Mouse (Mus musculus): ENCODE data around the gene Xpc.
"Not testable (repeated sequence)": the region's sequence is repeated elsewhere in the genome, so short reads cannot be mapped to it uniquely, and the experiment has no call there.

Gene Xpc

DNA sequence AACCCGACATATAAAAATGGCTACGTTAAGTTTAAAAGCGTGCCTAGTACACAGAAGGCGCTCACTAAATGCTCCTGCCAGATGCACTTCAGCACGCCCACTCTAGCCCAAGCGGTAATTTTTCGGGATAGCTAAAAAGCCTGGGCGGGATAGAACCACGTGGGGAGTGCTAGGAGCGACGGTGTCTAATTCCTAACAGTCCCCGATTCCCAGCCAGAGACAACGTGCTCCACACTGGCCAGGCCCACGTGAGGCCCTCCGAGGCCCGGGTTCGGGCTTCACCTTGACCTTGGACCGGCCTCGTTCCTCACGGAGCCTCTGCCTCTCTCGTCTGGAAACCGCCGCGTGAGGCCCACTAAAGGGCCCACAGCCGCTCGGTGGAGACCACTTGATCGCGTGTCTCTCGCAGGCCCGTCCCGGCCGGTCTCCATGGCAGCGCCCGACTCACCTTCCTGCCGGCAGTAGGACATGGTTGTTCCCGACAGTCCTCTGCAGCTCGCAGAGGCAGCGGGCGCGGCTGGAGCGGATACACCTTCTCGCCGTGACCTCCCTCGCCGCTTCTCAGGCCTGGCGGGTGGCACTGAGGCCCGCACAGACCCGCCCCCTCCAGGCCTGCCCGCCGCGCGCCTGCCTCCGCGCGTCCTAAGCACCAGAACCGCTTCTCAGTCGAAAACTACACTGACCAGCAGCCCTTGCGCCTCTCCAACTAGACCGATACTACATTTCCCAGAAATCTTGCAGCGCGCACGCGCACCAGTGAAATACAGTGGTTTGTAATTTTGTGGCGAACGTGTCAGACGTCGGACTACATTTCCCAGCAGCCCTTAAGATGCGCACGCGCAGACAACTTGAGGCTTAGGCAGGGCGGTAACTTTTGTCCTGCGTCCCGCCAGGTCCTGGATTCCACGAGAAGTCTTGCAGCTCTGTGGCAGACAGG lies 42.6 kb downstream of the Xpc start, which contains the start of the genes Chchd4 and Tmem43:
Gene Chchd4, minus strand, starts transcription at position 679 of the 937 bp plus-strand sequence.
Gene Tmem43, plus strand, starts transcription at position 836 of the 937 bp plus-strand sequence.
- DNase-seq (ENCODE audit: low spot score in 2 of 2), result peak; percentile 99 to 100

GRCm38 (mm10) chr6:91472319-91472718 lies 43.4 kb downstream of the Xpc start:
- no peak for DNase-seq (ENCODE audit: low spot score in 2 of 2)

DNA sequence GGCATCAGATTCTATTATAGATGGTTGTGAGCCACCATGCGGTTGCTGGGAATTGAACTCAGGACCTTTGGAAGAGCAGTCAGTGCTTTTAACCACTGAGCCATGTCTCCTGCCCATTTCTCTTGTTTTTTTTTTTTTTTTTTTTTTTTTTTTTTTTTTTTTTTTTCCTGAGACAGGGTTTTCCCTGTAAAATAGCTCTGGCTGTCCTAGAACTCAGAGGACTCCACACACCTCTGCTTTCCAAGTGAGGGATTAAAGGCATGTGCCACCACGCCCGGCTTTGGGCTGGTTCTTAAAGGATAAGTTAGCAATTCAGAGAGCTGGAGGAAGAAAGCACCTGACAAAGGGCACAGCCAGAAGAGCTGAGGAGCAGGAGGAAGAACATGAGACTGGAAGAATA lies 44.3 kb downstream of the Xpc start:
- not testable (repeated sequence) for DNase-seq (ENCODE audit: low spot score in 2 of 2)

DNA sequence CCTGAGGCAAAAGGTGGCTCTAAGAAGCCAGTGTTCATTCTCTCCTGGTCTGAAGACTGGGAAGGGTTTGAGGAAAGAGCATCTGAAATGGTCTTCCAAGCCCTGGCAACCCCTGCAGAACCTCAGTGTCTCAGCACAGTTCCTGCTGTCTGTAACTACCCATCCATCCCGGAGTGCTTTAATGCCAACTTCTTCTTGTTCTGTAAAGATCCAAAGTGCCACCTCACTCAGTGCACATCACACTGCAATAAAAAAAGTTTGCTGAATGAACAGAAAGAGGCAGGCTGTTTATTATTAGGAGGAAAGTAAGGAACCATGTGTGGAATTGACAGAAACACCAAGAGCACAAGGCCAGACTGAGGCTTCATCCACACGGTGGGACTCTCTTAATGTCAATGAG lies 45.0 kb downstream of the Xpc start:
- DNase-seq (ENCODE audit: low spot score in 2 of 2), result no peak

DNA sequence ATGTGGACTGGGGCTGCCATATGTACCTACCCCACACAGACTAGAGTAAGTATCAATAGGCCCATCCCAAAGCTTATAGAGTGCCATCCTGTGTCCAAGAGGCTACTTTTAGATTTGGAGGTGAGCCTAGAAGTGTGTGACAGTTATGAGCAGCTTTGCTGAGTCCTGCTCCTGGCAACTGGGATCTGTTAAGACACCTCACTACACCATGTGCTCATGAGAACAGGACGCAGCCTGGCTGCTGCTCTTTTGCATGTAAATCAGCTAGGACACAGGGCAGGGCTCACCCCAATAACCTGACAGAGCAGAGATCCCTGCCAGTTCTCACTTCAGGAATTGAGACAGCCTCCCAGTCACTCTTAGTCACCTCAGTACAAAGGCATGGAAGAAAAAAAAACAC lies 48.6 kb downstream of the Xpc start:
- no peak for DNase-seq (ENCODE audit: low spot score in 2 of 2)

DNA sequence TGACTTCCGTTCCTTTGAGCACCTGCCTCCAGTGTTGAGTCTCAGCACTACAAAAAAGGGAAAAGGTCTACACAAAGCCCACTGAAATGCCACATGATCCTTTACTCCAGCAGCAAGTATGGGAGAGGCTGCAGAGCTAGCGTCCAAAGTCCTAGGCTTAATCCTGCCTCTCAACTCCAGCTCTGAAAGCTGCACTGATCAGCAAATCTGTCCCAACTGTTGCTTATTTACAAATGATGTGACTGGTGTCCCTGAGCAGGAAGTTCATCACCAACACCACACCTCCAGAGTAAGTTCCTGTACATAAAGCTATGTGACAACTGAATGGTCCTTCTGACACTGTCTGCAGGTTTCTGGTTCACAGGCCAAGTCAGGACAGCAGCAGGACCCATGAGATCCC lies 49.9 kb downstream of the Xpc start:
- no peak for DNase-seq (ENCODE audit: low spot score in 2 of 2)

DNA sequence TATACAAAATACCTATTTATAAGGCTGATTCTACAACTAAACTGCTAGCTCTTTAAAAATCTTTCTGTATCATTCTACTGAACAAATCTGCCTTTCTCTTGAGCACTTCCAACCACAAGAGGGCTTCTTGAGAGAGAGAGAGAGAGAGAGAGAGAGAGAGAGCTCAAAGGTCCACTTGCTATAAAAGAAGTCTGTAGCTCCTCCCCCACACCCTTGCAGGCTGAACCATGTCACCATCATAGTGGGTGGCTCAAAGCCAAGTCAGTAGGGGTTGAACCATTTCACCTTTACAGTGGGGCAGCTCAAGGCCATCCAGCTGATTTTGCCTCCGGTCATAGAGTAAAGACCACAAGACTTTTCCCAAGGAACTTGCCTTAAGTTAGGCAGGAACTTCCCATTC lies 56.2 kb downstream of the Xpc start:
- DNase-seq (ENCODE audit: low spot score in 2 of 2), result no peak

DNA sequence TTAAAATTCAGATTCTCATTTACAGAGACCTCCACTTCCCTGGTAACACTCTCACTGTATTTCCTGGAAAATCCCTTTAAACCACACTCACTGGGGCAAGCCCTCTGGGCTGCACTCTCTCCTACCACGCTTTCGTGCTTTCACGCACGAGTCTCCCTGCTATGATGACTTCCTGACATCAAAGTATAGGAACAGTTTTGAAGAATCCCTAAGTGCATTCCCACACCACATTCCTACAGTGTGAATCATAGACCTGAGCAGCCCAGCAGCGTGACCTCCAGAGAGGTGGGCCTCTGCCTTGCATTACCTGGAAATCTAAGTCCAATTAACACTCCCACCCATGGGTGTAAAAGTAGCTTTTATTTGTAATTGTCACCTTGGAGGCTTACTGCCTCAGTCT lies 61.1 kb downstream of the Xpc start:
- no peak for DNase-seq (ENCODE audit: low spot score in 2 of 2)

DNA sequence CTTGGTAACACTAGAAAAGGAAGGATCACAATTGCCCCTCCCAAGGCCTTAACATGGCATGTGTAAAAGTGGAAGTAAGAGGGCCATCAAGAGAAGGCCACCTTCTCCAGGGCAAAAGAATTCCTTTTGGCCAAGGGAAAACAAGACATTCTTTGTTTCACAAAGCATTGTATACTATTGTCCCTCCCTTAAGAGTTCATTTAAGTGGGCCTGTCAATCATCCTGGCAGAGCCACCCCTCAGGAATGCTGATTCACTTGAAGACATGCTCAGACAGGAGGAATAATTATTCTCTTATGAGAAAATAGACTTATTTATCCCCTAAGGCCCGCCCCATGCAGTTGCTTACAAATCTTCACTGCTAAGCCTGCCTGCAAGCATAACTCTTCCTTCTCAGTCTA lies 63.6 kb downstream of the Xpc start:
- DNase-seq (ENCODE audit: low spot score in 2 of 2), result no peak

DNA sequence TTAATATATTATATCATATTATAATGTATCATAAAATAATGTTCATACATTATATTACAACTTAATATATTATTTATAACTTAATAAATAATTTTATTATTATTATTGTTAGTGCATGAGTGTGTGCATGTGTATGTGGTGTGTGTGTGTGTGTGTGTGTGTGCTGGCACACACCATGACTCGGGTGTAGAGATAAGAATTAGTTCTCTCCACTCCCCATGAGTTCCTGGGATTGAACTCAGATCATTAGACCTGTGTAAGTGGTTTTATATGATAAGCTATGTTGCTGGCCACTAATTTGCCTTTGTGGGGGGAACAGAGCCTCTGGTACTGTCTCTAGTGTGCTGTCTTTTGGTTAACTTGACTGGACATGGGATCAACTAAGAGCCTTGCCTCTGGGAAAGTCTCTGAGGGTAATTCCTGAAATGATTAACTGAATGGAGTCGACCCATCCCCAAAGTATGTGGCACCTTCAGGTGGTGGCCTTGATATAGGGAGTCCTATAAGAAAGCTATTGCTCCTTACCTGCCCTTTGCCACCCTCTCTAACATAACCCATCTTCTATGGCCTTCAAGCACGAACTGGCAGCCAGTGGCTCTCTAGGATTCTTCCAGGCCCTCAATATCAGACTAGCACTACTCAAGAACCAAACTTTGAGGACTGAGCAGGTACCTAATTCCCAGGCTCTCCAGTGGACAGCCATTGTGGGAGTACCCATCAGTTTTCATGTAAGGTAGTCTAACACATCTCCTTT lies 66.0 kb downstream of the Xpc start:
- DNase-seq (ENCODE audit: low spot score in 2 of 2), result no peak

- DNase-seq (ENCODE audit: low spot score in 2 of 2), result no peak
Measured at GRCm38 (mm10) chr6:91445316-91445715, 70.4 kb downstream of the Xpc start.

DNA sequence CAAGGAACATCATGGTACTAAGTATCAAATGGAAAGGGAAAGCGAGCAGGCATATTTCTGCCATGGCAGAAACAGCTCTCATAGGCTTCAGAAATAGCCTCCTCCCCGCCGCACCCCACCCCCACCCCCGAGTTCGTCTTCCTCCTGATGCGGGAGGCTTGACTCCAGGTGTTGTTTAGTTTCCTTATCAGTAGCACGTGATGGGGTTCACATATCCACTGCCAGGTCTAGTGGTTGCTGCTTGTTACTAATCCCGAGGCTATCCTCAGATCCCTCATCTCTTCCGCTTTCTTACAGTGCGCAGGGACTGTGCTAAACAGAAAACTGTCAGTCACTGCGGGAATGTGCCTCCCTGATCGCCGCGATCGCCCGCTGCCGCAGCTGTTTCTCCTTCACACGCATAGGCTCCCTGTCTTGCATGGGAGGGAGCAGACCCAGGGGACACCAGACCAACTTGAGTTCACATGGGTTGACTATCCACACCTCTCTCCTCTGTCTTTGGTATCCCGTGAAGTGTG lies 74.5 kb downstream of the Xpc start:
- DNase-seq (ENCODE audit: low spot score in 2 of 2), result no peak

DNA sequence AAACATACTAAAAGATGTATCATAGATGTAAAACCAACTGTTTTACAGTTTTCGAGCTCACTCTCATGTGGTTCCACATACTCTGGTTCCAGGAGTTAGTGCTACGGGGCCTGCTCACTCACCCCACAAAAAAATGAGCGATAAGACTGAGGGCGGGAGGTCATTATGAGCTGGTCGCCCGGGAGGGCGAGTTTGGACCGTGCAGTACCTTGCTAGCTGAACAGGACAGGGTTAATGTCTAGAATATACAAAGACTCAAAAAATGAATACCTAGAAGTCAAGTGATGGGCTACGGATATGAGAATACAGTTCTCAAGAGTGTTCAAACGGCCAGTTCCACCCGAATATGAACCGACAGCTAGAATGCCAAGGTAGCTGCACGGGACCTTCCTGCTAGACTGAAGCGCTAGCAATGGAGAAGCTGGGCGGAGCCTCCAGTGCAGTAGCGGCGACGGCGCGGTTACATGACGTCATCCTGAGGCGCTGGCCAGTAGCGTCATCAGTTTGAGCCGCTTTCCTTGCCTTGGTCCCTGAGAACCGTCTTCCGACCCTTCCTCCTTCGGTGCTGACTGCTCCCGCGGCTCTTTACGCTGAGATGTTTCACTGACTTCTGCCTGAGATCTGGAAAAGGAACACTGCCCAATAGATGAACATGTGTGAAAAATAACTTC lies 75.1 kb downstream of the Xpc start:
- peak; percentile 96 for DNase-seq (ENCODE audit: low spot score in 2 of 2)

Data from right cerebral cortex, postnatal 36 days (tissue).